Mouse (Mus musculus): Measurements from ENCODE around the gene Pou2f1.

DNA sequence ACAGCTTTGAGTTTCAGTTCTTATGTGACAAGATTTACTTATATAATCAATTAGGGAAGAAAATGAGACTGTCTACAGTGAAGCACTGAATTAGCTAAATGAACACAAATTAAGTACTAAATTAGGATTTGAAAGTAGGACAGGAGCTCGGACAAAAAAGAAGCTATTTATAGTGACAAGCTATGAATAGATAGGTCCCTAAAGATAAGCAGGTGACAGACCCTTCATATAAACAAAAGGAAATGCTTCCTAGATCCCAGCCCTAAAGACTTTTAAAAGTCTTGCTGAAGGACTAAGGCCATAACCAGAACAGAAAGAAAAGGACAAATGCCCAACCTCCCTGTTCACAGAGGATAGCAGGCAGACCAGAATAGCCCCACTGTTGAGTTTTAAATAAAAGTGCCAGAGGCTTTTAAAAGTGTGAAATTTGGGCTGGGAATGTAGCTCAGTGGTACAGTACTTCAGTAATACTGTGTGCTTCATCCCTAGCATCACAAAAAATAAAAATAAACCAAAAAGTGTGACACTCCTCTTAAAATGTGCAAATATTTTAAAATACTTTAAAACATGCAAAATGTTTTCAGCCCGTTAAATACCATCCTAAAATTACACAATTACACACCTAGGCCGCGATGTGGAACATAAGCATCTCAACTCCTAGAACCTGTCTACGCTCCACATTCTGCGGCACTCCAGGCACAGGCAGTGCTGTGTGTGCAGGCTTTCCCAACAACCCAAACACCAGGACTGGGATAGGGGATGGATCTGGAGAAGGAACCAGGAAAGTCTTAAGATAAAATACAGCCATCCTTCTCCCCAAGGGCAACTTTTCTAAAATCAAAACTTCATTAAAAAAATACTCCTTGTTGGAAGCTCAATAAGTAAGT, 9.0 kb downstream of the Pou2f1 start:
- TF ChIP-seq CTCF (IDR thresholded peaks at IDR 0.05; ENCODE audit: control insufficient read depth, insufficient read depth, insufficient replicate concordance, low read depth, low read length) (no peak), POLR2A (IDR thresholded peaks at IDR 0.05; ENCODE audit: control insufficient read depth, low read depth, low read length) (no peak)
